Mouse (Mus musculus): ENCODE results near the gene Ptger1. TPM values are rescaled to one million over a fixed set of nuclear protein-coding genes. Genes with fewer than 3 reads are reported as not detected.

Gene Ptger1
- polyA plus RNA-seq, 1 experiment = 2.2 TPM

DNA sequence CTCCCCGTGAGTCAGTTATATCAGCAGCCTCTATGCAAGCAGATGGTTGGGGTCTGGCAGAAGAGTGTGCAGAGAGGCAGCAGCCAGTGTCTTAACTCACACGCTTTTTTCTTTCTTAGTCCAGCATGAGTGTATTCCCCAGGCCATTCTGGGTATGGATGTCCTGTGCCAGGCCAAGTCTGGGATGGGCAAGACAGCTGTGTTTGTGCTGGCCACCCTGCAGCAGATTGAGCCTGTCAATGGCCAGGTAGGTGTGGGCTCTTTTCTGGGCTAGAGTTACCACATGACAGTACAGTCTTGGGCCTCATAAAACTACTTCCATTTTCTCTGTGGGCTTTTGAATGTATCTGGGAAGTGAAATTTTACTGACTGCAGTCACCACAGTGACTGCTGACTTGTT is 53.2 kb downstream of the Ptger1 start:
- no peak overlapping the region for H3K4me3 ChIP-seq (ENCODE audit: insufficient read depth, low read length)
- TF ChIP-seq CTCF (IDR thresholded peaks at IDR 0.05; ENCODE audit: extremely low read depth, insufficient read depth, low read length) (no peak), POLR2A (IDR thresholded peaks at IDR 0.05; ENCODE audit: extremely low read depth, insufficient read depth, low read length) (no peak)
- H3K4me1 ChIP-seq (ENCODE audit: control insufficient read depth, insufficient read depth, low read length) = peaks cover 2% of the 10 kb centered on the region; the same call in 1 of the 2 replicates
- no peak overlapping the region for H3K27ac ChIP-seq (ENCODE audit: insufficient read depth, low read length)

DNA sequence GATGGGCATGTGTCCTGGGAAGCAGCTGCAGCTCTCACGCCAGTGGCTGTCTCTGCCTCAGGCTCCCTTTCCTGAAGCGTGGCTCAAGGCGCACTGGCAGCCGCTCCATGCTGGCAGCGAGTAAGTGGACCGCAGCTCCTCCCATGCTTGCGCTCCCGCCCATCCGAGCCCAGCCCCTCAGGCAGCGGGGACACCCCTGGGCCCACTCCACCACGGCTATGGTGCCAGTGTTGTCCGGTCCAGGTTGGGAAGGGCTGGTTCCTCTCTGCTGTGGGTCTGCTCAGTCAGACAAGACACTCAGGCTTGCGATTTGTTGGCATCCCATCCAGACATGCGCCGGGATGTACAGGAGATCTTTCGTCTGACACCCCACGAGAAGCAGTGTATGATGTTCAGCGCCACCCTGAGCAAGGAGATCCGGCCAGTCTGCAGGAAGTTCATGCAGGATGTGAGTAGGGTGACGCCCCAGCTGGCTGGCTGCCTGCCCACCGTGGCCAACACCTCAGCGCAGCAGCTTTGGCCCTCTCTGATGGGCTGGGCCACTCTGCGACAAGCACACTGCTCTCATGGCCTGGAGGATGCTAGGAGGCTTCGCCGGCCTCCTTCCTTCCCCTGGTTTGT is 55.0 kb downstream of the Ptger1 start:
- Histone ChIP-seq H3K4me3 (ENCODE audit: insufficient read depth, low read length) (no peak overlapping the region), H3K4me1 (ENCODE audit: control insufficient read depth, insufficient read depth, low read length) (peaks cover 2% of the 10 kb centered on the region; the same call in 1 of the 2 replicates), H3K27ac (ENCODE audit: insufficient read depth, low read length) (no peak overlapping the region)
- TF ChIP-seq POLR2A (IDR thresholded peaks at IDR 0.05; ENCODE audit: extremely low read depth, insufficient read depth, low read length) (no peak), CTCF (IDR thresholded peaks at IDR 0.05; ENCODE audit: extremely low read depth, insufficient read depth, low read length) (no peak)

Other genes with a start within 250 kb of the Ptger1 start
- gene Scoc, start 208.3 kb upstream of the Ptger1 start, polyA plus RNA-seq (2012; rRNA removed) = 233 and 248 TPM in 2 replicates
- not detected in 2 replicates for gene Olfr370, start 130.9 kb upstream of the Ptger1 start, polyA plus RNA-seq (2012; rRNA removed)
- gene Ndufb7, start 100.0 kb upstream of the Ptger1 start, polyA plus RNA-seq (2012; rRNA removed) = 324 and 325 TPM in 2 replicates
- 854 and 882 TPM in 2 replicates for gene Tecr, start 58.7 kb upstream of the Ptger1 start, polyA plus RNA-seq (2012; rRNA removed)
- gene Dnajb1, start 58.5 kb upstream of the Ptger1 start, polyA plus RNA-seq (2012; rRNA removed) = 39.7 and 41.9 TPM in 2 replicates
- gene Gipc1, start 14.0 kb upstream of the Ptger1 start, polyA plus RNA-seq (2012; rRNA removed) = 93.6 and 94.6 TPM in 2 replicates
- 60.8 and 70.2 TPM in 2 replicates for gene Pkn1, start 32.5 kb downstream of the Ptger1 start, polyA plus RNA-seq (2012; rRNA removed)
- 26.5 and 29.0 TPM in 2 replicates for gene Ddx39, start 48.5 kb downstream of the Ptger1 start, polyA plus RNA-seq (2012; rRNA removed)
- gene Adgre5, start 74.6 kb downstream of the Ptger1 start, polyA plus RNA-seq (2012; rRNA removed) = 25.9 and 26.9 TPM in 2 replicates
- gene Adgrl1, start 233.4 kb downstream of the Ptger1 start, polyA plus RNA-seq (2012; rRNA removed) = 236 and 241 TPM in 2 replicates

Data from cortical plate, adult 2 months (tissue).